Mouse (Mus musculus): ENCODE measurements at regions not wholly inside any gene's neighbourhood (a gene's known extent, or its start where the extent isn't known, plus 50 kb on each side); places are given as distances from the start of the nearest gene placed in this dataset.

DNA sequence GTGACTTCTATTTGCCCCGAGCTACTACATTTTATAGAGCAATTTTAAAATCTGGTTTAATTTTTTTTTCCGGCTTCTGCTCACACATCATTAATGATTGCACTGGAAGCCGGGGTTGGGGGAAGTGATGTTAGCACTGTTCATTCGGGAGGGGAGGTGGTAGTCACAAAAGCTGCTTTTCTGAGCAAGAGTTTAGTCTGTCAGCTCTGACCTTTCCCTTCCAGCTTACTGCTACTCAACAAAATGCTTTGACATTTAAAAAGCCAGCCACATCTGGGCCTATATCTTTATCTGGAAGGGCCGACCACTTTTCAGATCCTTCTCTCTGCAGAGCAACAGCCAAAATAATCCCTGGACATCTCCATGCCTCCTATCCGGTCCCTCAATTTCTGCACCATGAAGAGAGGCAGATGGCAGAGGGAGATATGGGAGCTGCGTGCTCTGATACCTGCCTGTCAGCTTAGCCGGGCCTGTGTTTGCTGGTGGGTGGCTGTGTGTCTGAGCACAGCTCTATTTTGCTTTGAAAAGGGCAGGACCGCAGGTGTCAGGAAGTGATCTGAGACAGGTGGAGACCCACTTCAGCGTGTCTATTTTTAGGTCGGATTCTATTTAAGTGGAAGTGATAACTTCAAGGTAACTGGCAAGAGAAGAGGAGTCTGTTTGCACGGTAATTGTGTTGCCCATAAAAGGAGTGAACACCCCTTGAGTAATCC, 63.1 kb downstream of the Kcnf1 start:
- peaks cover 2% of the 10 kb centered on the region; the same call in 1 of the 2 replicates for H3K27me3 ChIP-seq (ENCODE audit: control insufficient read depth, insufficient read depth, low read length)
- no peaks in the 10 kb centered on the region for H3K4me1 ChIP-seq (ENCODE audit: control insufficient read depth, insufficient read depth, low read length)
- no peak overlapping the region for H3K27ac ChIP-seq (ENCODE audit: low read depth, low read length)
- WGBS (ENCODE audit: insufficient replicate concordance), result 50% methylated on average over 12 of the region's 12 CpGs
- no peak overlapping the region for H3K4me2 ChIP-seq
- no peaks in the 10 kb centered on the region for H3K36me3 ChIP-seq (ENCODE audit: control insufficient read depth, insufficient read depth, low read length)
- no peak overlapping the region for H3K9ac ChIP-seq (ENCODE audit: low read depth, low read length)
- H3K4me3 ChIP-seq (ENCODE audit: low read depth, low read length), result no peak overlapping the region
- no peak for ATAC-seq (replicated peaks; ENCODE audit: insufficient number of reproducible peaks, low FRiP score, low TSS enrichment)
- no peaks in the 10 kb centered on the region for H3K9me3 ChIP-seq (replicated peaks; ENCODE audit: control insufficient read depth, low read length)

DNA sequence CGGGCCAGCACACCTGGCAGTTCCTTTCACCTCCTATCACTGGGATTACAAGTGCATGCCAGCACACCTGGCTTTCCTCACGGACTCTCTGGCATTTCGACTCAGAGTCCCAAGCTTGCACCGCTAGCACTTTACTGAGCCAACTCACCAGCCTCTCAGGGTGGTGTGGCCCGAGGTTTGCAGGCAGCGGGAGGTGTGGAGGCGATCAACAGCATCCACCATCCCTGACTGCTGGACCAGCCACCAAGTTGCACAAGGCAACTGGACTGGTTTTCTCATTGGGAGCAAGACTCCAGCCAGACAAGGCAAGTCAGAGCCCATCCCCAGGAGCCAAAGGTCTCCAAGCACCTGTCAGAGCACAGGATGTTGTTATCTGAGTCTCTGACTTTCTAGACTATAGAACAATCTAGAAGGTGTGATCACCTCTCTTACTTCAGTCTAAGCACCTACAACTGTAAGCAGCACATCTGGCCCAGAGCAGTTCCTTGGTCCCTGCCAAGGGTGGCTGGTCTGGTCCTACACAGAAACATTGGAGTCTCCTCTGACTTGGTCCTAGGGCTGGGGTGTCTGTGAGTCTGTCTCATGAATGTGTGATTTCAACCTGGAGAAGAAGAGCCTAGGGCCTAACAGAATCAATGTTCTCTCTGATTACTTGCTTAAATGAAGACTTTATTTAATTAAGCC, 63.8 kb downstream of the Kcnf1 start:
- Histone ChIP-seq H3K36me3 (ENCODE audit: control insufficient read depth, insufficient read depth, low read length) (no peaks in the 10 kb centered on the region), H3K27ac (ENCODE audit: low read depth, low read length) (no peak overlapping the region), H3K9me3 (replicated peaks; ENCODE audit: control insufficient read depth, low read length) (no peaks in the 10 kb centered on the region), H3K4me3 (ENCODE audit: low read depth, low read length) (no peak overlapping the region), H3K9ac (ENCODE audit: low read depth, low read length) (no peak overlapping the region), H3K27me3 (ENCODE audit: control insufficient read depth, insufficient read depth, low read length) (peaks cover 2% of the 10 kb centered on the region; the same call in 1 of the 2 replicates), H3K4me2 (no peak overlapping the region), H3K4me1 (ENCODE audit: control insufficient read depth, insufficient read depth, low read length) (no peaks in the 10 kb centered on the region)
- ATAC-seq (replicated peaks; ENCODE audit: insufficient number of reproducible peaks, low FRiP score, low TSS enrichment), result no peak
- WGBS (ENCODE audit: insufficient replicate concordance), result 70% methylated on average over 7 of the region's 7 CpGs

- H3K4me1 ChIP-seq (ENCODE audit: control insufficient read depth, insufficient read depth, low read length), result no peaks in the 10 kb centered on the region
- no peak overlapping the region for H3K9ac ChIP-seq (ENCODE audit: low read depth, low read length)
- H3K36me3 ChIP-seq (ENCODE audit: control insufficient read depth, insufficient read depth, low read length), result no peaks in the 10 kb centered on the region
- H3K27me3 ChIP-seq (ENCODE audit: control insufficient read depth, insufficient read depth, low read length), result no peaks in the 10 kb centered on the region
- no peak overlapping the region for H3K27ac ChIP-seq (ENCODE audit: low read depth, low read length)
- 64% methylated on average over 1 of the region's 1 CpGs for WGBS (ENCODE audit: insufficient replicate concordance)
- H3K4me3 ChIP-seq (ENCODE audit: low read depth, low read length), result no peak overlapping the region
- H3K9me3 ChIP-seq (replicated peaks; ENCODE audit: control insufficient read depth, low read length), result no peaks in the 10 kb centered on the region
- no peak overlapping the region for H3K4me2 ChIP-seq
- ATAC-seq (replicated peaks; ENCODE audit: insufficient number of reproducible peaks, low FRiP score, low TSS enrichment), result no peak
These were observed 70.5 kb downstream of the Kcnf1 start for GRCm38 (mm10) chr12:17106220-17106619.

GRCm38 (mm10) chr12:17105057-17105712, 71.5 kb downstream of the Kcnf1 start:
- Histone ChIP-seq H3K9ac (ENCODE audit: low read depth, low read length) (no peak overlapping the region), H3K9me3 (replicated peaks; ENCODE audit: control insufficient read depth, low read length) (no peaks in the 10 kb centered on the region), H3K27ac (ENCODE audit: low read depth, low read length) (no peak overlapping the region), H3K4me1 (ENCODE audit: control insufficient read depth, insufficient read depth, low read length) (no peaks in the 10 kb centered on the region), H3K4me3 (ENCODE audit: low read depth, low read length) (no peak overlapping the region), H3K36me3 (ENCODE audit: control insufficient read depth, insufficient read depth, low read length) (no peaks in the 10 kb centered on the region), H3K27me3 (ENCODE audit: control insufficient read depth, insufficient read depth, low read length) (no peaks in the 10 kb centered on the region), H3K4me2 (no peak overlapping the region)
- WGBS (ENCODE audit: insufficient replicate concordance), result 74% methylated on average over 6 of the region's 6 CpGs
- ATAC-seq (replicated peaks; ENCODE audit: insufficient number of reproducible peaks, low FRiP score, low TSS enrichment), result no peak

- H3K4me1 ChIP-seq (ENCODE audit: control insufficient read depth, insufficient read depth, low read length), result peaks cover 6% of the 10 kb centered on the region
- ATAC-seq (replicated peaks; ENCODE audit: insufficient number of reproducible peaks, low FRiP score, low TSS enrichment), result no peak
- no peak overlapping the region for H3K27ac ChIP-seq (ENCODE audit: low read depth, low read length)
- H3K9me3 ChIP-seq (replicated peaks; ENCODE audit: control insufficient read depth, low read length), result no peaks in the 10 kb centered on the region
- H3K9ac ChIP-seq (ENCODE audit: low read depth, low read length), result no peak overlapping the region
- H3K4me2 ChIP-seq, result no peak overlapping the region
- H3K36me3 ChIP-seq (ENCODE audit: control insufficient read depth, insufficient read depth, low read length), result no peaks in the 10 kb centered on the region
- WGBS (ENCODE audit: insufficient replicate concordance), result 80% methylated on average over 3 of the region's 3 CpGs
- no peak overlapping the region for H3K4me3 ChIP-seq (ENCODE audit: low read depth, low read length)
- no peaks in the 10 kb centered on the region for H3K27me3 ChIP-seq (ENCODE audit: control insufficient read depth, insufficient read depth, low read length)
These were observed 74.8 kb downstream of the Kcnf1 start for GRCm38 (mm10) chr12:17101842-17102241.

DNA sequence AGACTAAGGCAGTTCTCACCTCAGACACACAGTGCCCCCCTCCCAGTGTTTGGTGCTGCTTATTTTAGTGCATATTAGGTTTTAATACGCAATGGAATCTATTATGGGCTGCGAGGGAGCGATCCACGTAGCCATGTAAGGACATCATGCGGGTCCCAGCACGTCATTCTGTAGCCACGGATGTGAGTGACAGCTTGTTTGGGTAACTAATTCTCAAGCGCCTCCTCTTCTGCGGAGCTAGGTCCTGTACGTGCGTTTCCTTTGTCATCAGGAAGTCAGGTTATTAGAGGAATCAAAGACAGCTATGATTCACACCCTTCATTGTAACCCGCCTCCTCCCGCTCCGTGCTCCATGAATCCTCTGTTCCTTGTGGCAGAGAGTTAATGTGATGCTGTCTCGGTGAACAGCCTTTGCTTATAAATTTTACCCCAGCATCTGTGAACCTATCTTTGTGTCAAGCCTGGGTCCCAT, 78.9 kb downstream of the Kcnf1 start:
- Histone ChIP-seq H3K27me3 (ENCODE audit: control insufficient read depth, insufficient read depth, low read length) (no peaks in the 10 kb centered on the region), H3K4me2 (no peak overlapping the region), H3K4me1 (ENCODE audit: control insufficient read depth, insufficient read depth, low read length) (peaks cover 11% of the 10 kb centered on the region), H3K9ac (ENCODE audit: low read depth, low read length) (no peak overlapping the region), H3K36me3 (ENCODE audit: control insufficient read depth, insufficient read depth, low read length) (no peaks in the 10 kb centered on the region), H3K27ac (ENCODE audit: low read depth, low read length) (no peak overlapping the region), H3K9me3 (replicated peaks; ENCODE audit: control insufficient read depth, low read length) (no peaks in the 10 kb centered on the region), H3K4me3 (ENCODE audit: low read depth, low read length) (no peak overlapping the region)
- no peak for ATAC-seq (replicated peaks; ENCODE audit: insufficient number of reproducible peaks, low FRiP score, low TSS enrichment)
- WGBS (ENCODE audit: insufficient replicate concordance), result 68% methylated on average over 15 of the region's 15 CpGs

GRCm38 (mm10) chr12:17094758-17095157, 81.9 kb downstream of the Kcnf1 start:
- no peak overlapping the region for H3K27ac ChIP-seq (ENCODE audit: low read depth, low read length)
- H3K36me3 ChIP-seq (ENCODE audit: control insufficient read depth, insufficient read depth, low read length), result no peaks in the 10 kb centered on the region
- no peaks in the 10 kb centered on the region for H3K27me3 ChIP-seq (ENCODE audit: control insufficient read depth, insufficient read depth, low read length)
- H3K4me3 ChIP-seq (ENCODE audit: low read depth, low read length), result no peak overlapping the region
- no peak overlapping the region for H3K4me2 ChIP-seq
- peaks cover 20% of the 10 kb centered on the region for H3K4me1 ChIP-seq (ENCODE audit: control insufficient read depth, insufficient read depth, low read length)
- no peak overlapping the region for H3K9ac ChIP-seq (ENCODE audit: low read depth, low read length)
- WGBS (ENCODE audit: insufficient replicate concordance), result 71% methylated on average over 4 of the region's 4 CpGs
- no peak for ATAC-seq (replicated peaks; ENCODE audit: insufficient number of reproducible peaks, low FRiP score, low TSS enrichment)
- H3K9me3 ChIP-seq (replicated peaks; ENCODE audit: control insufficient read depth, low read length), result no peaks in the 10 kb centered on the region

DNA sequence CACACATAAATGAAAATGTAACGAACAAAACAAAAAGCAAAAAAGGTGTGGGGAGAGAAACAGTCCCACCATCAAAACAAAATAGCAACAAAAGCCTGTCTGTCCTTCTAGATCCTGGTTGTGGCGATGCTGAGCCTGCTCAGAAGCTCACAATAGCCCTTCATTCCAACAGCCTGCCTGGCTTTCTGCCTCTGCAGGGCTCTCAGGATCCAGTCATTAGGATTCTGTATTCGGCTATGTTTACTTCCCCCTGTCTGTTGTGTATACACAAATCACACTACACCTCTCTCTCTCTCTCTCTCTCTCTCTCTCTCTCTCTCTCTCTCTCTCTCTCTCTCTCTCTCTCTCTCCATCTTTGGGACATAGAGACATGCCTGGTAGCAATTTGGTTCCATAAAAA, 82.2 kb upstream of the 2410004P03Rik start:
- 60% methylated on average over 3 of the region's 3 CpGs for WGBS (ENCODE audit: insufficient replicate concordance)
- no peaks in the 10 kb centered on the region for H3K36me3 ChIP-seq (ENCODE audit: control insufficient read depth, insufficient read depth, low read length)
- no peak overlapping the region for H3K4me3 ChIP-seq (ENCODE audit: low read depth, low read length)
- no peak overlapping the region for H3K4me2 ChIP-seq
- H3K27ac ChIP-seq (ENCODE audit: low read depth, low read length), result no peak overlapping the region
- peaks cover 25% of the 10 kb centered on the region for H3K4me1 ChIP-seq (ENCODE audit: control insufficient read depth, insufficient read depth, low read length)
- H3K9me3 ChIP-seq (replicated peaks; ENCODE audit: control insufficient read depth, low read length), result no peaks in the 10 kb centered on the region
- H3K9ac ChIP-seq (ENCODE audit: low read depth, low read length), result no peak overlapping the region
- ATAC-seq (replicated peaks; ENCODE audit: insufficient number of reproducible peaks, low FRiP score, low TSS enrichment), result no peak
- no peaks in the 10 kb centered on the region for H3K27me3 ChIP-seq (ENCODE audit: control insufficient read depth, insufficient read depth, low read length)
